Mouse (Mus musculus) left cerebral cortex, postnatal 25 days (tissue): ENCODE results near the gene Begain. TPM values are rescaled to one million over a fixed set of nuclear protein-coding genes. Genes with fewer than 3 reads are reported as not detected.

ENCODE experiments used
- DNase-seq, 2 experiments: peaks; one replicate each; pipeline ENCODE4 v3.0.0; 2022; ENCODE audit warnings: low spot score in 2 of 2, mixed read lengths in 1 of 2
- intact Hi-C: fragments of 180-260 bp; cut with DNase I; formaldehyde crosslinking; loops from one replicate; pipeline ENCODE4 v1.15.1; 2025
- total RNA-seq, 2 experiments: library from RNA; stranded (reverse); gene quantifications; 2 replicates each; pipeline ENCODE4 v1.2.3; 2021

Begain gene
- total RNA-seq, 2 experiments from 2014 or later = 146 to 149 TPM

DNA sequence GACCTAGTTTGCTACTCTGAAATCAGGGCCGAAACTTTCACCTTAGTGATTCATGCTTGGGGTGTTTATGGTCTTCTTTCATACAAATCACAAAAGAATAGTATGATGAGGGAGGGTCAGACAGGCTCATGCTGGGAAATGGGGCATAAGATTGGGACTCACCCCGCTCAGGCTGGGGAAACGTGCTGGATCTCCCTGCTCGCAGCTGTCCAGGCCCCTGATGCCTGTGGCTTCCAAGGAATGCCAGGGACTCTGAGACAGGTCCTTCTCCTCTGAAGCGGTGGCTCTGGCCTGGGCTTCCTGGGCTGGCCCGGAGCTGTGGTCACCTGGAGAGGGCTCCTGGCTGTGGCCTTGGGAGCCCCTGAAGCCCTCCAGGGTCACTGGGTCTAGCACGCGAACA, 9.4 kb downstream of the Begain start:
- no peak for DNase-seq
- intact Hi-C loops = no loop called here

DNA sequence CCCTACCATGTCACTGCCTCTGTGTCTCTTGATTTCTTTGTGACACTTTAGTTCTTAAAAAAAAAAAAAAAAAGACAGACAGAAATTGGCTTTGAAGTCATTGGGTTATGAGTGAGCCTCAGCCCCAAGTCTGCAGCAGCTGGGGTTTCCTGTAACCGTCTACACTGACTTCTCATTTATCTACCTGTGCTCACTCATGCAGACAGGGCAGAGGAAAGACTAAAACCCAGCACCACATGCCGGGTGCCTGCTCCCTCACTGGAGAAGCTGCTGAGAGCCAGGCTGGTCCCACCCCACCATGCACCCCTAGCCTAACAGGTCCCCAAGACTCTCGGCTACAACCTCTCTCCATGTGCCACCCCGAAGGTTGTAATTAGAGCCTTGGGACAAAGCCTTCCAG, 10.3 kb downstream of the Begain start:
- DNase-seq = no peak
- intact Hi-C loops = no loop called here

DNA sequence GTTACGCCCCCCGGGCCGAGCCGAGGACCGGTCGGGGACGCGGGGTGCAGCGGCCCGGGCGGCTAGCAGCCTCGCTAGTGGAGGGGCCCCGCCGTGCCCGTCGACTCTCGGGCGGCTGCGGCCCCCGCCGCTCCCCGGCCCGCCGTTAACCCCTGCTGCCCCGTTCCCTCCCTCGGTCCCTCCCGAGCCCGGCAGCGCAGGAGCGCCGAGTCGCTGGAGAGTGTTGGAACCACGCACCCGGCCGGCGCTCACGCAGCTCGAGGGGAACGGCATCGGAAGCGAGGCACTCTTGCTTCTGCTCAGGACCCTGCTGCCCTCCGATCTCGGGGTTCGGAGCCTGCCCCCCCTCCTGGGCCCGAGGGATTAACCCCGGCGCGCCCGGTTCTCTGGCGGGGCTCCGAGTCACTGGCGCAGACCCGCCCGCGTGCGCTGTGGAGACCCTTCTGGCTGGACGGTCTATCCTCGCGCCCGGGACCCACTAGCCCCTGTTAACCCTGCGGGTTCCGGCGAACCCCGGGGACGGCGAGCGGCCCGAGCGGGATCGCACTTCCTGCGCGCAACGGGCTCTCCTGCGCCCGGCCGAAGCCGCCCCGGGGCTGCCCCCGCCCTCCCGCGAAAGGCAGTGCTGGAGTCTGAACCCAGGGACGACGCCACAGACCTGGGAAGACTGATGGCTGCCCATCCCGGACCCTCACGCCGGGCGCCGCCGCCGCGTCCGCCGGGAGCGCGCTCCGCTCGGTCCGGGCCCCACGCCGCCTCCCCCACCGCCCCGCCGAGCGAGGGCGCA, 14.8 kb downstream of the Begain start:
- intact Hi-C loops = no loop called here
- DNase-seq = no peak

DNA sequence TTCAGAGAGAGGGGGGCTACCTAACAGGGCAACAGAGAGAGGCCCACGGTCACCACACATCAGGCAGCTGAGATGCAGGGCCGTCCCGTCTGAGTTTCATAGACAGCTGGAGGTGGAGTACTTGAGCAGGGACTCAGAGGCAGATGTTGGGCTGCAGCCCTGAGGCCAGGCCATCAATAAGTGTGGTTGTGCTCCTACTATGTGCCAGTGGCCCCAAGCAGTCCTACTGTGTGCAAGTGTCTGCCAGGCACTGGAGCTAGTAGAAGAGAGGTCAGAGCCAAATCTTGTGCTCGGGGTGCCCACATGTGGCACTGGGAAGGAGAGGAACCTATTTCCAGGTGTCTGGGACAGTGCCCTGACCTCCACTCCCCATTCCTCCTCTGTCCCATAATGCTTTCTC, 18.1 kb downstream of the Begain start:
- DNase-seq = no peak
- intact Hi-C loops = no loop called here

DNA sequence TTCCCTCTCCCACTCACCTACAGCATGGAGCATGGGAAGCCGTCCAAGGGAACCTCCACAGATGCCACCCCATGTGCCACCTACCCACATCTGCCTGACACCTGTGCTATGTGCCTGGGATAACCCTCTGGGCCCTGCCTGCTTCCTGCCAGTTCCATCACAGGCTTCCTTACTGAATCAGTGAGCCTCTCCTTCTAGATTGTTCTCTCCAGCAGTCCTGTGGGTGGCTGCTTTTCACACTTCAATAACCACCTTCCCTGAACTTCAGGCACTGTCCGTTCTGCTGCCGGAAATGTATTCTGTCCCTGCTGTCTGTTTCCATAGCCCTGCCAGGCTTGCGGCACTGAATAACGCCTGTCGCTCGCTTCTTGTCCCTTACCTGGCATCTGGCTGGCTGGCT, 22.4 kb downstream of the Begain start:
- peak in 1 of 2 experiments; percentile 28 for DNase-seq
- intact Hi-C loops = no loop called here

DNA sequence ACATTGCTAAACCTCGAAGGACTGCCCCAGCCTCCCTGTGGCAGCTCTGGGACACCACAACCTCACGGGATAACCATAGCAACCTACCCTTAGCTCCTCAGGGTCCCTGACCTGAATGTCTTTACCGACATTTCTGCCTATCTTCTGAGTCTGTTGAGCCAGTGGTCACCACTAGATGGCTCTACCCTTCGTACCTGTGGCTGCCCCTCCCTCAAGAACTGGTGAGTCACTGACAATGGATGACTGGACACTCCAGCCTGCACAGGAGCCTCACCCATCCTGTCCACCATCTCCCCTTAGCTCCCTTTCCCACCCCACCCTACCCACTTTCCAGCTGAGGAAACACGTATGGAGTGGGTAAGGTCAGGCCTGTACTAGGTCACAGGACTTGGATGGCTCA, 23.5 kb downstream of the Begain start:
- intact Hi-C loops = no loop called here
- DNase-seq = no peak

DNA sequence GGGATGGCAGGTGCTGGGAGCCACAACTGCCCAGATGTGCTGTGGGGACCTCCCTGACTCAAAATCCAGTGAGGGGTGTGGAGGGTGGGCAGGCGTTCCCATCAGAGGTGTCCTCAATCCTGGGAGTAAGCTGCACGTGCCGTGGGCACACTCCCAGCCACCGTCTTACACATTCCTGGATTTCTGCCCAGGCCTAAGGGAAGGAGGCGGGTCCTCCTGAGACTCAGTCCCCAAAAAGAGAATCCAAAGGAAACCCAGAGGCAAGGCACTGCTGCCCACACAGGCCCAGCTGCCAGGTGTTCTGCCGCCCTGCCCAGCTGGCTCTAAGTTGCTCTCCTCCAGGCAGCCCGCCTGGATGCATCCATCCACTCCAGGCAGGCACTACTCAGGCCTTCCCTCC, 28.7 kb downstream of the Begain start:
- DNase-seq = peak; percentile 12 to 57
- intact Hi-C loops = no loop called here

DNA sequence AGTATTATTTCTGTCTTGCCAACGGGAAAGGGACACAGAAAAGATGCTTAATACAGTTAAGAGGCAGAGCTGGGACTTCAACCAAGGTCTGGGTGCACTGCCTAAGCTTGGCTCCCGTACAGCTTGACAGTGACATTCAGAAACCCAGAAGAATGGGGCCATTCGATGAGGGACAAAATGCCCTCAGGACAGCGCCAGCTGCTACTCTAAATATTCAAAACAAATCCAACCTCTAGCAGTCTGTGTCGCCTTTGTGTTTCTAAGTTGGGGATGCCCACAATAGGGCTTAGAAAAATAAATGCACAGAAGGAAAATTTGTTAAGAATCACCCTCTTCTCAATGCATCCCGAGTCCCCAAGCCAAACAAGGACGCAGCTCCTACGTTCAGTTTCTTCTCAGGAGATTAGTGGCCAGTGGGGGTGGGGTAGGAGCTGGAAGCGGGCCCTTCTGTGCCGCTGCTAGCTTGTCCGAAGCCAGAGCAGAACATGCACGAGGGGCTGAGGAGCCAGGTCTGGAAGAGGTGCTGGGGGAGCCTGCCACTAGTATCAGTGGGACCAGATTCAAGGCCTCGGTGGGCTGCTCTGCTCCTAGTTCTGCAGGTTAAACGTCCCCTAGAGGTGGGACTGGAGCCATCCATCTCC, 29.7 kb downstream of the Begain start:
- peak in 1 of 2 experiments; percentile 26 for DNase-seq
- intact Hi-C loops = no loop called here

DNA sequence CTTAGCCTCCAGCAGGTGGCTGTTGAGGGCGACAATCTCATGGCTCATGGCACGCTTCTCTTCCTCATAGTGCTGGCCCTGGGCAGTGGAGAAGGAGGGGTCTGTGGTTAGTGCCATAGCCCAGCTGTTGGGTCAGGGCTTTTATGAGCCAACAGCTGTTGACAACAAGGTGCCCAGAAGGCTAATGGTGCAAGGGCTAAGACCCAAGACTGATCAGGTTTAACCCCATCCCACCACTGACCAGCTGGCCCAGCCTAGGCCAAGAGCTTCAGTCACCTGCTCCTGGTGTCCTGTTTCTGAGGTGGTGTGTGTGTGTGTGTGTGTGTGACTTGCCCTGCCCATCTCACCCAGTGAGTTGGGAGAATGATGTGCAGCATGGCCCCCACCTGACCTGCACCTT, 31.0 kb downstream of the Begain start:
- intact Hi-C loops = no loop called here
- no peak for DNase-seq

DNA sequence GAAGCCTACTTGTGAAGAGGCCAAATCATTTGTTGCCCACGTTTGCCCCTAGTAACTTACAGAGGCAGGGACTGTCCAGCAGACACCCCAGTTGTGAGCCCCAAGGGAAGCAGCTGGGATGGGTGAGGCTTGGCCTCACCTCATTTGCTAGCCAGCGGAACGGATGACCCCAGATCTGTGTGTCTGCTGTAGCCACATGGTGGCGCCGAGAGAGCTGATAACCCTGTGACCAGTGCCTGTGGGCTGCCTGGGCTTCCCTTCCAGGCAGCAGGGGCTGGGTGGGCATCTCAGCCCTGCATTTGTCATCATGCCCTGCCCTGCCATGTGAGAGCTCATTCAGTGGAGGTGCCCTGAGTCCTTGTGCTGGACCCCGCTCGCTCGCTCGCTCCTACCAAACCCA, 44.2 kb downstream of the Begain start:
- no peak for DNase-seq
- intact Hi-C loops = no loop called here

DNA sequence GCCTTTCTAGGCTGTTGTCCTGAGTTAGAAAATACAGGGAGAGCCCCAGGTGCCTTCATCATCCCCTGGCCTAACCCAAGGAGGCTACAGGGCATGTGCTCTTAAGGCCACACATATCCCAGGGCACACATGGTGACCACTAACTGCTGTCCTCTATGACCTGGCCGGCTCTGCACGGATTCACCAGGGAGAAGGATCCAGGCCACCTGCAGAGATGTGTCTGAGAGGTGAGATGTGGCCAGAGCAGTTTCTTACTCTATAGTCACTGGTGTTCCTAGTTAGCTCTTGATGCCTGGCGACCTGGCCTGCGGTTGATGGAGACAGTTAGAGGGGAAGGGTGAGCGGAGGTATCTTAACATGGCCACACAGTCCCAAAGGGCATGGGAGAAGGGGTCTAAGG, 45.1 kb downstream of the Begain start:
- intact Hi-C loops = no loop called here
- no peak for DNase-seq

DNA sequence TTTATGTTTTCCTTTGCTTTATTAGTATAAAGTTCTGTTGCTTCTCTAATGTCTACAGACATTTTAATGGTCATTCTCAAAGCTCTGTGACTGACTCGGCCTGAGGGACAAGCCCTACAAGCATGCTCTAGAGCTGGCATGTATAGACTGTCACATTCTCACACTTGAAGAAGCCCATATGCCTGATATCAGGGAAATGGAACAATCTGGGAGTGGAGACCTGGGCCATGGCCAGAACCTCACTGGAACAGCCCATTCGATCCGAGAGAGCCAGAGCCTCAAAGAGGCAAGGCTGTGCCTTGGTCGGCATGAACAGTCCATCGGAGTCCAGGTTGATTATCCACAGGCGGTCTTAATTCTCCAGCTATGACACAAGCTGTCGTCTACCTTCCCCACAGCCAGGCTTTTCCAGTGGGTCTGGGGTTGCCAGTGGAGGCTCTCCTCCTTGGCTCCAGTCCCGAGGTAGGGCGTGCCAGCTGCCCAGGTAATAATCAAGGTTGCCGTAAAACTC, 45.8 kb downstream of the Begain start:
- intact Hi-C loops = no loop called here
- DNase-seq = no peak

DNA sequence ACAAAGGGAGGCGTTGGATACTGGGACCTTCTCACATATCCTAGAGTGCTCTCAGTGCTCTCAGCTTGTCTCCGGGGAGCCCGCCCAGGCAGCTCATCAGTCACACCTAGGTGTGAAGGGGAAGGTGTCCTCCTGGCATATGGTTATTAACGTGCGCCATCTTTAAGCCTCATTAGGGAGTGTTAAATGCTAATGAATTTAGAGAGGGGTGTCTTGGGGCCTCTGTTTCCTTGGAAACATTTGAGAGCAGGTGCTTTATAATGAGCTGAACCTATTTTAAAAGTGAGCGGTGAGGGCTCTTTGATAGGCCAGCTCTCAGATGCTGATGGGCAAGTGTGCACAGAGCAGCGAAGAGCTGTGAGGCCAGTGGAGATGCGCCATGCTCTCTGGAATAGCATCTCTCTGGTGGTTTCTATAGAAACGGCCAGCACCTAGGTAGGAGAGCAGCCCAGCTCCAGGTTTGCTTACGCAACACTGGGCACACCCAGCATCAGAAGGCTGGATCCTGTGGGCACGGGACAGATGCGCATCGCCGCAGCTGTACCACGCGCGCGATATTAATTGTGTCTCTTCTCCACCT, 57.9 kb downstream of the Begain start:
- DNase-seq = peak; percentile 6 to 47
- intact Hi-C loops = no loop called here

DNA sequence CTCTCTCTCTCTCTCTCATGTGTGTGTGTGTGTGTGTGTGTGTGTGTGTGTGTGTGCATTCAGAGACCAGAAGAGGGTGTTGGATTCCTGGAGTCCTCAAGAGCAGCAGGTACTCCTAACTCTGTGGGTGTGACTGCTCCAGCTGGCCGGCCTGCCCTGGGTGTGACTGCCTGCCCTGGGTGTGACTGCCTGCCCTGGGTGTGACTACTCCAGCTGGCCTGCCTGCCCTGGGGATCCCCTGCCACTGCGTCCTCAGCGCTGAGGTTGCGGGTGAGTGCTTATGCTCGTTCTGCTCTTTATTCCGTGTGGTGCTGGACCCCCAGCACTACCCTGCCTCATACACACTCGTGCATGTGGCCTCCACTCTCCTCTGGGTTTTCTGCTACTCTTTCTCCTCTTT, 65.0 kb downstream of the Begain start:
- intact Hi-C loops = no loop called here
- DNase-seq = no peak

DNA sequence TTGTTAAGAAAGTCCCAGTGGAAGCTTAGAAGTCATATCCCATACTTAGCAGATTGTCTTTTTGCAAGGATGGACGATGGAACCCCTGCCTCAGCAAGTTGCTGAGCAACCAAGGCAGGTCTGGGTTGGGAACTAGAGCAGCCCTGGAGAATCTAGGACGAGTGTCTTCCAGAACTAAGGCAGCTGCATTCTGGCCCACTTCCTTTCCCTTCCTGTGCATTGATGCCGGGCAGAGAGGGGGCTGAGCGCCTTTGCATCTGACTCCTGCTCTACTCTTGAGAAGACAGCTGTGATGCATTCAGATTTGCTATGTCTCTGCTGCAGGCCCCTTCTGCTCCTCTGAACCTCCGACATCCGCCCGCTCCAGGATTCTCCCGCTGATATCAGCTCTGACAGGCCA, 70.8 kb downstream of the Begain start:
- intact Hi-C loops = no loop called here
- DNase-seq = peak in 1 of 2 experiments; percentile 52

DNA sequence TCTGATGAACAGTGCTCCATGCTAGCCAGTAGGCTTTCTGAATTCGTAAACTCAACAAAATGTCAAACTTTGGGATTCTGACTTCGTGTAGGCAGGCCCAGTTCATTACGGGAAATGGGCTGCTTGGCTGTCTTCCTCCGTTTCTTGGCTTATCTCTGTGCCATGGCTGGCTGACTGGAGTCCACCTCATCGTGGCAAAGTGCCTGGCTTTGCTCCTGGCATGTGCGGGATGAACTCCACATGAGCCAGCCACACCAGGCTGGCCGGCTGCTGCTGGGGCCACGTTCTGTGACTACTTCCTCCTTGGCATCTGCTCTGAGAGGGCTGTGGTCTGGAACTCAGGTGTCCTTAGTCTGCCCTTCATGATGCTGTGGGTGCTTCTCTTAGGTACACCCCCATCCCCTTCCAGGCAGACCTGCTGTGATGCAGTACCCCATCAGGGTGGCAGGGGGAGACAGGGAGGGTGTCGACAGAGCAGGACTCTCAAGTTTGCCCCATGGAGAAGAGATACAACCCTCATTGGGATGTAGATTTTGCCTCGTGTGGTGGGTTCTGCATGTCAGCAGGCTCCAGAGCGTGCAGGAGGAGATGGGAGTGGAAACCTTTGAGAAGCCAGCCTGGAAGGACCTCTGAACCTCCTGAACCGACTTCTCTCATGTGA, 71.9 kb downstream of the Begain start:
- DNase-seq = no peak
- intact Hi-C loops = no loop called here

DNA sequence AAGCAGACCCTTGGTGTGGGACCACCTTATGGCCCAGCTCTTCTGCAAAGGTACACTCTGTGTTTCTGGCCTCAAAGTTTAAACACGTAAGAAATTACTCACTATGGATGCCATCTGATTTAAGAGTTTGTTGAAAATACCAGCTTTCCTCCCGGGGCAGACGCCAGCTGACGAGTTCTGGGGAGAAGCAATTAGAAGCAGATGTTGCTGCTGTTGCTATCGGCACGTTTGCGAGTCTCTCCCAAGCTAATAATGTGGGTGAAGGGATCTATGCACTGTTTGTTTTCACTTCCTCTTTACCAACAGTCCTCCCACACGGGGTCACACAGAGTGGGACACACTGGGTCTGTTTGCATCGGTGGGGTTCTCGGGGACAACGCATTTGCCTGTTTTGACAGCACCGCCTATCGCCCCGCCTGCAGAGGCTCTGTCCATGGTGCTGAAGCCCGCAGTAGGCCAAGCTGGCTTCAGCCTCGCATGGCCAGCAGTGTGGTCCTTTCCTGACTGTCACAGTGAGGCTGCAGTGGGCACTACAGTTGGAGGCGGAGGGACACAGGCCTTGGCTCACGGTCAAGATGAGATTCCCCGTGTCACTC, 73.5 kb downstream of the Begain start:
- DNase-seq = peak; percentile 14 to 25
- intact Hi-C loops = no loop called here

DNA sequence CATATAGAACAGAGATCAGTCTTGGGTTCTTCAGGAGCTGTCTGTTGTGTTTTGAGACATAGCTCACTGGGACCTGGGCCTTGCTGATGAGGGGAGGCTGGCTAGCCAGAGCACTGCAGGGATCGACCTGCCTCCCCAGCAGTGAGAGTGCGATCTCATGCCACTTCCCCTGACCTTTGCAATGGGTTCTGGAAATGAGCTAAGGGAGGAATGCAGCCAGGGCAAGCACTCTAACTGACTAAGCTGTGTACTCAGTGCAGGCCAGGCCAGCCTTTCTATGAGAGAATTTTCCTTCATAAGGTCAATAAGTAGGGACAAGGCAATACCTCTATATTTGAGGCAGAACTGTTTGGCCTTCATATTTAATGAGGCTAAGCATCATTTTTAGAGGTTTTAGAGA, 75.0 kb downstream of the Begain start:
- intact Hi-C loops = no loop called here
- DNase-seq = no peak

DNA sequence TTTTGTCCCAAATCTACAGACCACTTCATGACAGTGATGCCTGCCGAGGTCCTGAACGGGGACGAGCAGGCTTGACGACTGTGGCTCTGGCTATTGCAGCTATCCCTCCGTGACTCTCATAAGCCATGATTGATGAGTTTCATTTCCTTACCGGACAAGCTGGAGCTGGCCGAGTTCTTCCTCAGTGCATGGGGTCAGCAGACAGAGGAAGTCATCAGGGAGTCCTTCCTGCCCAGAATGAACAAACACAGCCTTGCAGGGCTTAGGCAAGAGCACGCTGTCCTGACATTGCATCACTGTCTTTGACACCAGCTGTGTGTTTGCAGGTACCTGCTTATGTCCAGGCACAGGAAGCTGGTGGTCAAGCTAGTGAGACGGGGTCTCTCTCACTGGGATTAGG, 77.6 kb downstream of the Begain start:
- intact Hi-C loops = no loop called here
- DNase-seq = no peak

DNA sequence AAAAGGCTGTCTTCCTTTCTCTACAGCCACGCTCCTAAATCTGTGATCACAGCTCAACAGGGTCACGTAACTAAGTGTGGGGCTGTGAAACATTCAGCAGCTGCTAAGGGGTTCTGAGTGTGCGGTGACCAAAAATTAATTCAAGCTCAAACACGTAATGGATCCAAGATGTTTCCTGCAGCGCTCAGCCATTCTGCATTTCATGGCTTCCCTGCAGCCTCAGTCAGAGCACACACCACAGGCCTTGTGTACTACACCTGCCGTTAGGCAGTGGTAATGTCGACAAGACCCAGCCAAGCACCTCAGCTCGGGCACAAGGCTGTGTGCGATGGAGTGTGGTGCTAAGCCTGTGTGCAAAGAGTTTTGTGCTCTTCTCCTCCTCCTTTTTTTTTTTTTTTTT, 80.6 kb downstream of the Begain start:
- no peak for DNase-seq
- intact Hi-C loops = no loop called here
